Mouse (Mus musculus): Measurements from ENCODE around the gene Dohh.

Dohh gene

DNA sequence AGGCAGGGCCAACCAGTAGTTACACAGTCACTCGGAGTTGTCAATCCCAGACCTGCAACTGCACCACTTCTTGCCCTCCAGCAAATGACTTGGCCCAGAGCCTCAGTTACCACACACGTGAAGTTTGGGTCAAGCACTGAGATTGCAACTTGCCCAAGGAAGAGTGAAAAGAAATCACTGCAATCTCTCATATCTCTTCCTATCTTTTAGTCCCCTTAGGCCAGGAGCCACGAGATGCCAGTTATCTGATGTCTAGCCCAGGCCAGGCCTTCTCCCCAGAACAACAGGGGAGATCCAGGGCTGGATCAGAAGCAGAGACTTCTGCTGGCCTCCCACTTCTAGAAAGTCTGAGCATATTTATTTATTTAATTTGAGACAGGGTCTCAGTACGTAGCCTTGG lies 28.7 kb upstream of the Dohh start:
- in situ Hi-C loops (cut with MboI; ENCODE audit: low pct_unique_long_range_greater_than_20kb in 1 of 2, low sequenced_read_pairs in 2 of 2, unreplicated experiment in 1 of 2) = no loop called here

DNA sequence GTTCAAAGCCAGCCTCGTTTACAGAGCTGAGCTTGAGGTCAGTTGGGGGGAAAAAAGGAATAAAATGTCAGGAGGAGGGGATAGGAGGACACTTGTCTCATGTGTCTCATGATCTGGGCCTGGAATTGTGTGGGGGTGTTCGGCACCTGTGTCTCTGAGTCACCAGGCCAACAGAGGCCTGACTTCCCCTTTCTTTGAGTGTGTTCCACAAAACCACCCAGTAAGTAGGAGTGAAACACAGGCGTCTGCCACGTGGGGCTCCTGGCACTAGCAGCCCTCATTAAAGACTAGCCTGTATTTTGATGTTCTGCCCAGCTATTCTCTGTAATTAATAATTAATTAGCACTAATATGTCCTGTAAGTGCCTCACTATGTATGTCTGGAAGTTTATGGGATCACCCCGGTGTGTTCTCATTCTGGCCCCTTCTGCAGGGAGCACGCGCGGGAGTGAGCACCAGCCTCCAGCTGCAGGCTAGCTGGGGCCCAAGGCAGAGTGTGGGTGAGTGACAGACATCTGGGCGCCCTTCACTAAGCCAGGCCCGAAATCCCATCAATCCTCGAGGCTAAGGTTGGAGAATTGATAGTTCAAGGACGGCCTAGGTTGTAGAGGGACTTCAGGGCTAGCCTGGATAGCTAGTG lies 27.8 kb upstream of the Dohh start:
- in situ Hi-C loops (cut with MboI; ENCODE audit: low pct_unique_long_range_greater_than_20kb in 1 of 2, low sequenced_read_pairs in 2 of 2, unreplicated experiment in 1 of 2) = no loop called here

DNA sequence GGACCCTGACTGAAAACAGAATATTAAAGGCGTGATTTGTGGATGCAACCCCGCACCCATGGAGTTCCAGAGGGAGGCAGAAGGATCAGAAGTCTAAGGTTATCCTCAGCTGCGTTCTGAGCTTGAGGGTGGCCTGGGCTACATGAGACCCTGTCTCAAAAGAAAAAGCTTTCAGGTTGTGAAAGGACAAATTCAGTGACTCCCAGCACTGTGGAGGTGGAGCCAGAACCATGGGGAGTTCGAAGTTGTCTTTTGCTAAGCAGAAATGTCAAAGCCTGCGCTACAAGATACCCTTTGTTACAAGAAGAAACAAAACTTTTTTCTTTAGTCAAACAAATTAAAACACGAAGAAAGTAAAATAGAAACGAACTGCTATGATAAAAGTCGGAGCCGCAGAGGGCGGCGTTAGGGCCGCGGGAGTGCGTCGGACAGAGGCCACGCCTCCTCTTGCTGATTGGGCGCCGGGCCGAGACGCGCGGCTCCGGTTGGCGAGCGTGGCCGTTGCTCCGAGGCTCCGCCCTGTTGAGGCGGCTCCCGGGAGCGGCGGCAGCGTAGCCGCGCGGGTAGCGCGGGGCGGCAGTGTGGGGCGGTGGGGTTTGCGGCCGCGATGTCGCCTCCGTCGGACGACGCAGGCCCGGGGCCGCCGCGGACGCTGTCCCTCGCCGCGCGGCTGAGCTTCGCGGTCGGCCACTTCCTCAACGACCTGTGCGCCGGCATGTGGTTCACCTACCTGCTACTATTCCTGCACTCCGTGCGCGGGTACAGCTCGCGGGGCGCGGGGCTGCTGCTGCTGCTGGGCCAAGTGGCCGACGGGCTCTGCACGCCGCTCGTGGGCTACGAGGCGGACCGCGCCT lies 27.0 kb upstream of the Dohh start, which contains the start of gene Mfsd12:
TSS of gene Mfsd12 (plus strand) at position 501 of the 854 bp plus-strand sequence.
- in situ Hi-C loops (cut with MboI; ENCODE audit: low pct_unique_long_range_greater_than_20kb in 1 of 2, low sequenced_read_pairs in 2 of 2, unreplicated experiment in 1 of 2) = no loop called here

DNA sequence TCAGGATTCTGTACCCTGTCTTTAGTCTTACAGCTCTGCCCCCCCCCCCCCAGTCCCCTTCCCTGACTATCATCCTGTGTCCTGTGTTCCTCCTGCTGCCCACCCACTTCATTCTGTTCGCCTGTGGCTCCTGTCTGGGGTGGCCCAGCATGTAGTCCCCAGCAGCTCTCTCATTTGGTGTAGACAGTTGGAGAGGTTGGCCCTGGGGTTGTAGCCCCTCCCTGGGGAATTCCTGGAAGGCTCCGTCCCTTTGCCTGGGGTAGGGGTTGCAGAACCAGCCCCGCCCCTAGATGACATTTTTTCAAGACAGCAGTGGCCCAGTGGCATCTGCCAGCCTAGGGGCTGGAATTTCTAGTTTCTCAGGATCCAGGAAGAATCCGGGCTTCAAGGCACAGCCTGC lies 26.0 kb upstream of the Dohh start:
- in situ Hi-C loops (cut with MboI; ENCODE audit: low pct_unique_long_range_greater_than_20kb in 1 of 2, low sequenced_read_pairs in 2 of 2, unreplicated experiment in 1 of 2) = no loop called here

DNA sequence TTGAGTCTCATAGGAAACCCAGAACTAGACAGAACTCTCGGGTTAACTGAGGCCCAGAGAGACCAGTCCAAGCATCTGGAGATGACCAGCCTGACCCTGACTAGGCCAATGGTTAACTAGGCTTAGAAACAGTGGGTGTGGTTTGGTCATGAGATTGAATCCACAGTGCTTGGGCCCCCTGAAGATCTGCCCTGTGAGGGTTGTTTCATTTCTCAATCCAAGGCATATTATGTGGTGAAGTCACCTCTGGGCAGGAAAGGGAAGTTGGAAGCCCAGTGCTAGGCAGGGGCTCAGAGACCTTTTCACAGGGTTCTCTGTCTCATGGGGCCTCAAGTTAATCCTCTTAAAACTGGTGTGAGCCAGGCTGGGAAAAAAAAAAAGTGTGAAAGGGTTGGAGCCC lies 25.4 kb upstream of the Dohh start:
- in situ Hi-C loops (cut with MboI; ENCODE audit: low pct_unique_long_range_greater_than_20kb in 1 of 2, low sequenced_read_pairs in 2 of 2, unreplicated experiment in 1 of 2) = no loop called here

DNA sequence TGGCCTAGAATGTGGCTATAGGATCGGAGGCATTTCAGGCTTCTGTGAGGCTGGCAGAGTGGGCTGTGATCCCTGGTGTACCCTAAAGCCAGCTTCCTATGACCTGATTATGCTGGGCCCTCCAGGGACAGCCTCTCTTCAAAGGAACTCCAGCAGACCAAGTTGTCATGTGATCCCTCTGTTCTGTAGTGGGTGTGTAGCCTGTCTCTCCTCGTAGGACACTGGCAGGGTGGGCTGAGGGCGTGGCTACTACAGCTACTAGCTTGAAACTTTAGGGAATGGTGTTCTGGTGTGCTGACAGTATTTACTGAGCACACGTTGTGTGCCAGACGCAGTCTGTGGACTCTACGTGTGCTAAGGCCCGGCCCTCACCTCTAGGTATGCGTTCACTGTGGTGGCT lies 23.5 kb upstream of the Dohh start:
- in situ Hi-C loops (cut with MboI; ENCODE audit: low pct_unique_long_range_greater_than_20kb in 1 of 2, low sequenced_read_pairs in 2 of 2, unreplicated experiment in 1 of 2) = no loop called here

DNA sequence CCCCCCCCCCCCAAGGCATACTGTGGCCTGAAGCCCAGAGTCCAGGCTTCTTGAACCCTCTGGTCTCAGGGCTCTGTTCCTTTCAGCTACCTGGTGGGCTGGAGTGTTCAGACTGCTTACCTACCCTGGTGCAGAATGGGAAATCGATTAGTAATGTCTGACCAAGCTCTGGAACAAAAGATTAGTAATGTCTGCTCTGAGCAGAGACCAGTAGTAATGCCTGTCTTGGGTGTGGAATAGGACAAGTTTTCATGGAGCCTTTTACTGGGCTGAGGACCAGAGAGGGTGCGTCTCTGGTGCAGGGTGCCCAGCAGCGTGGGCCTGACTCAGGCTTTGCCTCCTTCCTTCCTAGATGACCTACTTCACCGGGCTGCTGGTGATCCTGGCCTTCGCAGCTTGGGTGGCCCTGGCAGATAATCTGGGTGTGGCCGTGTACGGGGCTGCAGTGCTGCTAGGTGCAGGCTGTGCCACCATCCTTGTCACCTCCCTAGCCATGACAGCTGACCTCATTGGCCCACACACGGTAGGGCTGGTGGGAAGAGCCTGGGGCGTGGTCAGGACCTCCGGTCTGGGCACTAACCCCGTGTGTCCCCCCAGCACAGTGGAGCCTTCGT lies 21.8 kb upstream of the Dohh start:
- in situ Hi-C loops (cut with MboI; ENCODE audit: low pct_unique_long_range_greater_than_20kb in 1 of 2, low sequenced_read_pairs in 2 of 2, unreplicated experiment in 1 of 2) = no loop called here

DNA sequence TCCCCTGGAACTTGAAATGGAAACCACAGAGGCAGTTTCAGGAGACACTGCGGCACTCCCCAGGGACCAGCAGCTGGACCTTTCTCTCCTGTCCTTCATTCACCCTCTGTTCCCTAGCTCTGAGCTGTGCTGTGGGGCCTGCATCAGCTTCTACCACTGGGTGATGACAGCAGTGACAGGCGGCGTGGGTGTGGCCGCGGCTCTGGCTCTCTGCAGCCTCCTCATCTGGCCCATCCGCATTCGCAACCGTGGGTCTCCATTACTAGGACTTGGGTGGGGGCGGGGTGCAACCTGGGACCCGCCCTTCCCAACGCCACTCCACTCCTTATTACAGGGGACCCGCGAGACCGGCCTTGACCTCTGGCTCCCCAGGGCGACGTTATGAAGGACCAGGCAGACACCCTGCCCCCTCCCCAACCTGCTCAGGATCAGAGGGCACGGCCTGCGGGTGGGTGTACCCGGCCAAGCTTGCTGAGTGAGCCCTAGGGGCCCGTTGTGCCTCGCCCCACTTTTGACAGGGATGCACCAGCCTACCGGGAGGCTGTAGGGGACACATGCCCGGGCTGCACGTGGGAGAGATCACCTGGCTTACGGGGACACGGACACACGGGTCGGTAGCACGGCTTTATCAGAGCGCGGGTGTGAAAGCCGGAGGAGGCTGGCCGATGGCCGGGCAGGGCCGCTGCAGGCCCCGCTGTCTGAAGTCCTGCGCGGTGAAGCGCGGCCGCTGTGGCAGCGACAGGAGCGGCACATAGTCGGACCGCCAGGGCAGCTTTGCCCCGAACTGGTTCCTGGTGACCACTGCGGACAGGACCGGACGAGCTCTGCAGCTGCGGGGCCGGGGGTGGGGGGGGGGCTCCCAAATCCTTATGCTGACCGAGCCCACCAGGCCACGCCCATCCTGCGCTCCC lies 20.5 kb upstream of the Dohh start:
- in situ Hi-C loops (cut with MboI; ENCODE audit: low pct_unique_long_range_greater_than_20kb in 1 of 2, low sequenced_read_pairs in 2 of 2, unreplicated experiment in 1 of 2) = no loop called here

DNA sequence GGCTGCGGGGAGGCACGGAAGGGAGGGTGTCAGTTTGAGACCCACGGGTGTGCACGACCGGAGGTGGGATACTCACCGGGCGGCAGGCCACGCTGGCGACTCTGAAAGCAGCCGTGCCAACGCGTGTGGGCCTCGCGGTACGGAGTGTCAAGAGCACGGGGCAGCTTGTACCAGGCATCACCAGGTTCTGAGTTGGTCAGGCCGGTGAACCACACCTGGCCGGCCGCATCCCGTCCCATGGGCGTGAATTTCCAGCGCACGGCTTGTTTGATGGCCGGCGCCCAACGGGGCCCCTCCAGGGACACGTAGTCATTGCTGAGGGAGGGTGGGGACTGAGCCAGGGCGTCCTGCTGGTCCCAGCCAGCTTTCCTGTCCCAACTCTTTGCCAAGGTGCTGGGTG lies 19.6 kb upstream of the Dohh start:
- in situ Hi-C loops (cut with MboI; ENCODE audit: low pct_unique_long_range_greater_than_20kb in 1 of 2, low sequenced_read_pairs in 2 of 2, unreplicated experiment in 1 of 2) = no loop called here

DNA sequence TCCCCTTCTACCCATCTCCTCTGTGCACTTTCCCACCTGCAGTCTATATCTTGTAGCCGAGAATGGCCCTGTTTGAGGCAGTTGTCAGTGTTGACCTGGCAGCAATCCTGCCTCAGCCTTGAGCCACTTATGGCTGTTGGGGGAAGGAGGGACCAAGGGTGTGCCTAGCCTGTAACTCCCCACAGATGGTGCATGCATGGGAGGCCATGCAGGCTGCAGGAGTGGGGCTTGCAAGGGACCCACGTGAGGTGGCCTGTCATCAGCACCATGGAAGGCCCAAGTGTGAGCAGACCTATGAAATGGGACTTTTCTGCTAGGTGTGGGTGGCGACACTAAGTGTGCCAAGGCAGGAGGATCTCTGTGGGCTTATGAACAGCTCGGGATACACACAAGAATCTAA lies 19.2 kb upstream of the Dohh start:
- in situ Hi-C loops (cut with MboI; ENCODE audit: low pct_unique_long_range_greater_than_20kb in 1 of 2, low sequenced_read_pairs in 2 of 2, unreplicated experiment in 1 of 2) = no loop called here

DNA sequence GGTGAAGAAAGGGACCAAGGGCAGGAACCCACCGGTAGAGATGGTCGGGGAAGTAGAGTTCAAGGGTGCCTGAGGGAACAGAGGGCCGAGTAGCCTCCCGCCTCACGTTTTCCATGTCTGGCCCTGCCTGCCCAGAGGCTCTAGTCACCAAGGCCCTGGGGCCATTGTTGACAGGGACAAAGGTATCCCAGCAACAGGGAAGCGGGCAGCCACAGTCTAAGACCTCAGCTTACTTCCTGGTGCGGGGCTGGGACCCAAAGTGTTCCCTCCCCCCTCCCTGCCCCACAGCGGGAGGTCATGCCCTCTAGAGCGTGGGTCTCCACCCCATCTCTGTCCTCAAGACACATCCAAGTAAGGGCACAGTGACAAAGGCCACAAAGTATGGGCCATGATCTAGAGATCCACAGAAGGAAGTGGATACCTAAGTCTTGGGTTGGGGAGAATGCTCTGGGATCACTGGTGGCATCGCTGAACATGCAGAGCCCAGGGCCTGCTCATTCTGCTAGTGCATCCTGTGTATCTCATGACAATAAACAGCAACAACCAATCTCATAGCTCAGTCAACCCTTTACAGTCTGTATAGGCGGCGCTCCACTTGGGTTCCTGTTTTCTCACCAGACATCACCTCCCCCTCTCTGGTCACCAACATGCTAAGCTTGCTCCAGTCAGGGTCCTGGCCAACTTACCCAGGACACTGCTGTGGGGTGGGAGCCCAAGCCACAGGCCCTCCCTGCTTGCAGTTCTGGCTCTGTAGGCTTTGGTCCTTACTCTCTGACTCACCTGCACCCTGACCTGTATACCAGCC lies 18.4 kb upstream of the Dohh start, which contains the start of gene 4930404N11Rik:
TSS of gene 4930404N11Rik (minus strand) at position 145 of the 805 bp plus-strand sequence.
- in situ Hi-C loops (cut with MboI; ENCODE audit: low pct_unique_long_range_greater_than_20kb in 1 of 2, low sequenced_read_pairs in 2 of 2, unreplicated experiment in 1 of 2) = no loop called here

DNA sequence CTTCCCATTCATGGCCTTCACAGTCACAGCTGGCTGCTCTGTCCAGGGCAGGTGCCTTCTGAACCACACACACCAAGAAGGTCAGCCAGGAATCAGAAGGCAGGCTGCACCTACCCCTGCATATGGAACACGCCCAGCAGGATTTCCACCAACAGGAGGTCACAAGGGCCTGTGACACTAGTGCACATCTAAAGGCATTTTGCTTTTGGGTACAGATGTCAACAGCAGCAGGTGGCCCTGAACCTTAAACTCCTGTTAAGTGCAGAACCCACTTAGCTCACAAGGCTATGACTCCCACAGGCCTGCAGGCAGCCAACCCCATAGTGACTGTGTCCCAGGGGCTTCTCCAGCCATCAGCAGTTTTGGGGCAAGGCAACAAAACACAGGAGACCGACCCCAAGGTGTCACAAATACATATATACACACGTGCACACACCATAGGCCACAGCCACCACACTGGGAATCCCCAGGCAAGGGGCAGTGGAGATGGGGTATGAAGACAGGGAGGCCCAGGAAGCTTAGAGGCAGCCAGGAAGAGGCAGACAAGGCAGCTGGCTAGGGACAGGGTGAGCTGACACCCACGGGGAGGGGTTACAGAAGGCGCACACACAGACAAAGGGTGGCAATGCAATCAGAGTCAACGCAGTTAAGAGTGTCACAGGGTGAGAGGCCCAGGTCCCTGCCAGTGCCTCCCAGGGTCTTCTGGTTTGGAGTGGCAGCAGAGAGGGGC lies 17.6 kb upstream of the Dohh start:
- in situ Hi-C loops (cut with MboI; ENCODE audit: low pct_unique_long_range_greater_than_20kb in 1 of 2, low sequenced_read_pairs in 2 of 2, unreplicated experiment in 1 of 2) = no loop called here

DNA sequence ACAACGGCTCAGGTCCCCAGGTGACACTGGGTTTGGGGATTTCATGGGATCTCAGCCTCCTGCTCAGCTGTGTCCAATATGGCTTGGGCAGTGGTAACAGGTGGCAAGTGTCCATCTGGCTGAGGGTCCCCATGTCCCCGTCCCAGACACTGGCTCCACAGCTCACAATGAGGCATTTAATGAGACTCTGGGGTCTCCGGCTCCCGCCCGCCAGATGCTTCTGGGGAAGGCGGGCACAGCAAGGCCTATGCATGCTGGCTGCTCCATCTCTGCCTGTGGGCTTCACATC lies 17.1 kb upstream of the Dohh start:
- in situ Hi-C loops (cut with MboI; ENCODE audit: low pct_unique_long_range_greater_than_20kb in 1 of 2, low sequenced_read_pairs in 2 of 2, unreplicated experiment in 1 of 2) = no loop called here

DNA sequence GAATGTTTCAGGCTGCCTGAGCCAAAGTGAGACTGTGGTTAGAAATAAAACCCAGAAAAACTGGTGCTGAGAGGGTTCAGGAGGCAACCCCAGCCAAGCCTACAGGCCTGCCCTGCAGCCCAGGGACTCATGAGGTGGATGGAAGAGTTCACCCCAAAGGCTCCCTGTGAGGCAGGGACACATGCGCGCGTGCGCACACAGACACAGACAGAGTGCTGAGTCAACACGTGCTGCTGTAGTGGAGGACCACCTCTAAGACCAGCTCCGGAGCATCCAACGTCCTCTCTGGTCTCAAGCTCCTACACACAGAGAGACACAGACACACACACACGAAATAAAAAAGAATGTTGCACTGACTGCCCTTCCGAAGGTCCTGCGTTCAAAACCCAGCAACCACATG lies 8.9 kb upstream of the Dohh start:
- in situ Hi-C loops (cut with MboI; ENCODE audit: low pct_unique_long_range_greater_than_20kb in 1 of 2, low sequenced_read_pairs in 2 of 2, unreplicated experiment in 1 of 2) = no loop called here

DNA sequence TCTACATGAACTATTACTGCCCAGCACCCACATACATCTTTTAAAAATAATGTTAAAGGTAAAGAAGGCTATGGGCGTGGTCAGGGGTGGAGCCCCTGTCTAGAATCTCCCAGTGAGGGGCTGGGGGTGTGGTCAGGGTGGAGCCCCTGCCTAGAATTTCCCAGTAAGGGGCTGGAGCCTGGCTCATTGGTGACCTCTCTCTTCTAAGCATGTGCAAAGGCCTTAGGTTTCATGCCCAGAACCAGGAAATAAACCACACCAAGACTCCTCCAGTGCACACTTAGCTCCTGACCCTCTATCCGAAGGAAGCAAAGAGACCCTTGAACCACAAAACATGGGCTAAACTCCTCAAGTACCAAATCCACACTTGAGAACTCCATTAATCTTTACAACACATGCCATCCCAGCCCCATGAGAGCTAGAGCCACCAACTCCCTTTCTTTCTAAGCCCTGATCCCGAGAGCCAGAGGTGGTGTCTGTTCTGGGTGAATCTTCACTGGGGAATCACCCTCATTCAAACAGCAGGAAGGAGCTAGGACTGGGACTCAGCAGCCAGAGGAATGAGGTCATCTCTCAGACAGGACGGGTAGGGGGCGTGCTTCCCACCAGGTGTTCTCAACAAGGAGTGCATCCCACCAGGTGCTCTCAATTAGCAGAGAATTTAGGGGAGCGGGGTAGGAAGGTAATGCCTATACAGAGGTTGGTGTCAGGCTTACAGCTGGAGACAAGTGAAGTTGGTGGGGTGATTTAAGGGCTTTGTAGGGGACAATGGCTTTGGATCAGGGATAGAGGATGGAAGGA lies 7.5 kb upstream of the Dohh start:
- in situ Hi-C loops (cut with MboI; ENCODE audit: low pct_unique_long_range_greater_than_20kb in 1 of 2, low sequenced_read_pairs in 2 of 2, unreplicated experiment in 1 of 2) = no loop called here

DNA sequence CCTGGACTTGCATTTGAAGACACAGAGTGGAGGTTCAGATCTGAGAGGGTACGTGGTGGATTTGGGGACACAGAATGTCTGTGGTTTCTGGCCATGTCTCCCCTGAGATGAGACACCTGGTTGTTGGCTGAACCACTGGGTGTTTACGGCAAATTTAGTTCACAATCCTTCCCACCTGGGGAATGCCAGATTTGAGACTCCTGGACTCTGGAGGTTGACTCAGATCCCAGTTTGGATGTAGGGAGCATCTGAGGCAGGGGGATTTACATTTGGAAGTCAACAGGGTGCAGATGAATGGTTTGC lies 6.9 kb upstream of the Dohh start:
- in situ Hi-C loops (cut with MboI; ENCODE audit: low pct_unique_long_range_greater_than_20kb in 1 of 2, low sequenced_read_pairs in 2 of 2, unreplicated experiment in 1 of 2) = no loop called here
